Mouse (Mus musculus) bone marrow macrophage, adult 2 months (primary cell): ENCODE measurements around the gene Sptssa. TPM values are rescaled to one million over a fixed set of nuclear protein-coding genes. Genes with fewer than 3 reads are reported as not detected.
A peak's percentile ranks its signal among the peaks of the same experiment; 100 is the strongest.

Experiments
- H3K27ac ChIP-seq: 2 replicates; pipeline ENCODE4 v1.5.1; 2012; ENCODE audit warnings: low read depth, low read length; ENCODE audit not compliant: insufficient read depth
- H3K4me1 ChIP-seq: 2 replicates; pipeline ENCODE4 v1.6.1; 2012; ENCODE audit warnings: low read length; ENCODE audit not compliant: control insufficient read depth, insufficient read depth
- H3K4me3 ChIP-seq: 2 replicates; pipeline ENCODE4 v1.5.1; 2012; ENCODE audit warnings: mild to moderate bottlenecking, low read length, moderate library complexity; ENCODE audit not compliant: insufficient read depth
- CTCF ChIP-seq: IDR thresholded peaks from 2 replicates; pipeline ENCODE4 v1.5.1; 2012; ENCODE audit warnings: low read depth, mild to moderate bottlenecking, low read length, moderate library complexity
- POLR2A ChIP-seq: IDR thresholded peaks from 2 replicates; pipeline ENCODE4 v1.6.1; 2012; ENCODE audit warnings: mild to moderate bottlenecking, low read depth, low read length, borderline replicate concordance
- polyA plus RNA-seq: library from polyadenylated mRNA; stranded (reverse); fragments of >200 nt; gene quantifications from 2 replicates; pipeline ENCODE4 v1.2.4, GENCODE M21; 2012; ENCODE audit not compliant: missing spikeins, insufficient read depth, insufficient read length

Gene Sptssa
- polyA plus RNA-seq, 1 experiment, result 239 TPM

DNA sequence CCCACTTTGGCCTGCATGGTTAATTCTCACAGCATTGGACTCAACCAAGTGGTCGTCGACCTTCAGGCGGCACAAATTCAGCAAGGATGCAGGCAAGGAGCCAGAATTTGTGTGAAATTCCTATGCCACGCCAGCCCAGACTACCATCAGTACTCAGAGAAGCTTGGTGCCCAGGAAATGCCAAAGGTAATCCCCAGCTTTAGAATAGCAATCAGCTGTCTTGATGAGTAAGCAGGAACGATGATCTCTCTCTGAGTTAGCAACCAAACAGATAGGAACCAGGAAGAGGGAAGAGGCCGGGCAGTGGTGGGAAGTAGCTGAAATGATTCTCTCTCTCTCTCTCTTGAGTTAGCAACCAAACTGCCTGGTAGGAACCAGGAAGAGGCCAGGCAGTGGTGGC, 16.1 kb downstream of the Sptssa start:
- peaks cover 27% of the 10 kb centered on the region for H3K4me1 ChIP-seq
- peak overlapping the region; percentile 26 for H3K27ac ChIP-seq
- TF ChIP-seq CTCF (no peak), POLR2A (no peak)
- H3K4me3 ChIP-seq, result no peak overlapping the region

- Histone ChIP-seq H3K4me1 (peaks cover 28% of the 10 kb centered on the region), H3K27ac (peak overlapping the region; percentile 84), H3K4me3 (no peak overlapping the region)
- TF ChIP-seq POLR2A (no peak), CTCF (no peak)
Measured at GRCm38 (mm10) chr12:54637033-54637432, 19.3 kb downstream of the Sptssa start.

DNA sequence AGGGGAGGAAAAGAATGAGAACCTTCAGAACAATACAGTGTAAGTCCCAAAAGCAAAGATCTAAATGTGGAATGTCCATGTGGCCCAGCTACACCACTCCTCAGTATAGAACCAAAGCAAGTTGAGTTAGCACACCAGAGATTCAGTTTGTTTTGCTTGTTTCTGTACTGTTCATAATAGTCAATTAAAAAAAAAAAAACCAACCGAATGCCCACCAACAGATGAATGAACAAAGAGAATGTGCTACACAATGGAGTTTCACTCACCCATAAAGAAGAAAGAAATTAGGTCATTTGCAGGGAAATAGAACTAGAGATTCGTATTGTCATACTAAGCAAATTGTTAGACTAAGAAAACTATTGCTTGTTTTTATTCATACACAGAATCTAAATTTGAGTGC, 24.2 kb downstream of the Sptssa start:
- Histone ChIP-seq H3K4me3 (no peak overlapping the region), H3K4me1 (peaks cover 10% of the 10 kb centered on the region), H3K27ac (no peak overlapping the region)
- TF ChIP-seq POLR2A (no peak), CTCF (no peak)

GRCm38 (mm10) chr12:54621942-54622341, 34.4 kb downstream of the Sptssa start:
- Histone ChIP-seq H3K27ac (no peak overlapping the region), H3K4me3 (no peak overlapping the region), H3K4me1 (no peaks in the 10 kb centered on the region)
- no peak for TF ChIP-seq POLR2A
- TF ChIP-seq CTCF, result no peak

GRCm38 (mm10) chr12:54620042-54620705, 36.2 kb downstream of the Sptssa start:
- no peak overlapping the region for H3K4me3 ChIP-seq
- H3K27ac ChIP-seq, result no peak overlapping the region
- no peaks in the 10 kb centered on the region for H3K4me1 ChIP-seq
- TF ChIP-seq CTCF, result no peak
- no peak for TF ChIP-seq POLR2A

DNA sequence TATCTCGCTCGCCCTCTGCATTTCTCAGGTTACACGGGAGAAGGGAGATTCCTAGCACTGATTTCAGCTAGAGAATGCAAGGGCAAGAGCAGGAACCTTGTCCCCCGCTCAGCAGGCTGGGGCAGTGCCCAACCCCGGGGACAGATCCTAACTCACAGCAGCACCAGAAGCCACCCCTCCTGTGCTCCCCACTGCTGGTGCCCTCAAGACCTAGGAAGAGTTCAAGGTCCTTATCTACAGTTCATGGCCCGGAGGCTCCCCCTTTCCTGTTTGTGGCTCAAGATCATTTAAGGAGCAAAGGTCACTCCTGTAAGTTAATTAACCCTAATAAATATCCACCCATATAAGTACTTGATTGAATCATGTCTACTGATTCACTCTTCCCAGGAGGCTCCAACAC, 47.4 kb downstream of the Sptssa start:
- no peak overlapping the region for H3K27ac ChIP-seq
- no peak overlapping the region for H3K4me3 ChIP-seq
- TF ChIP-seq POLR2A (no peak), CTCF (no peak)
- H3K4me1 ChIP-seq, result peaks cover 3% of the 10 kb centered on the region; the same call in 1 of the 2 replicates

- no peak overlapping the region for H3K4me3 ChIP-seq
- H3K27ac ChIP-seq, result no peak overlapping the region
- no peaks in the 10 kb centered on the region for H3K4me1 ChIP-seq
- TF ChIP-seq CTCF (no peak), POLR2A (no peak)
Measured at GRCm38 (mm10) chr12:54605203-54605602, 51.2 kb downstream of the Sptssa start.

DNA sequence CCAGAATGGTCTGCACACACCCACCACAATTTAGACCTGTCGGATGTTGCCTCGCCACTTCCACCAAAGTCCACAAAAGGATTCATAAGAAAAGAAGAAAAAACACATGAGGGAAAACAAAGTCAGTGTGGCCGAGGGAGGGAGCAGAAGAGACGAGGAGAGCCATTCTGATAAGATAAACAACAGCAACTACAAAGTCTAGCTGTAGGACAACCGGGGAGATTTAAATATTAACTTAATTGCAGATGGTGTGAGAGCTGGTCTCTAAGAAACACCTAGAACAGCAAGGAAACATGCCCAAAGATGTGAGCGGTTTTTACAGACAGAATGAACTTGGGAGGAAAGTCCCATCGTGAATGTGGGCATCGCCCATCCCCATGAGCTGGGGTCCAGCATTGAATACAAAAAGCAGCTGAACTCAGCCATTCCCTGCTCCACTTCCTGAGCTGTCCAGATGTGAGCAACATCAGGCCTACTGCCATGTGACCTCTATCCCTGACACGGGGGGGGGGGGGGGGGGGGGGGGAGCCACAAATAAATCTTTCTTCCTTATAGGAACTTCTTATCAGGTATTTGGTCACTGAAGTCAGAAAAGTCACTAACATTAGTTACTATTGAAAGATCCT, 52.7 kb downstream of the Sptssa start:
- Histone ChIP-seq H3K4me1 (no peaks in the 10 kb centered on the region), H3K27ac (no peak overlapping the region), H3K4me3 (no peak overlapping the region)
- TF ChIP-seq CTCF (no peak), POLR2A (no peak)

- Histone ChIP-seq H3K4me3 (no peak overlapping the region), H3K27ac (no peak overlapping the region), H3K4me1 (peaks cover 4% of the 10 kb centered on the region; the same call in 1 of the 2 replicates)
- TF ChIP-seq POLR2A, result no peak
- no peak for TF ChIP-seq CTCF
Measured at GRCm38 (mm10) chr12:54600482-54600881, 55.9 kb downstream of the Sptssa start.

- TF ChIP-seq POLR2A, result no peak
- TF ChIP-seq CTCF, result no peak
- Histone ChIP-seq H3K27ac (no peak overlapping the region), H3K4me3 (no peak overlapping the region), H3K4me1 (peaks cover 4% of the 10 kb centered on the region; the same call in 1 of the 2 replicates)
Measured at GRCm38 (mm10) chr12:54598358-54598757, 58.0 kb downstream of the Sptssa start.
